ENCODE assay signal across 8 mouse cellular contexts in the genomic region with DNA sequence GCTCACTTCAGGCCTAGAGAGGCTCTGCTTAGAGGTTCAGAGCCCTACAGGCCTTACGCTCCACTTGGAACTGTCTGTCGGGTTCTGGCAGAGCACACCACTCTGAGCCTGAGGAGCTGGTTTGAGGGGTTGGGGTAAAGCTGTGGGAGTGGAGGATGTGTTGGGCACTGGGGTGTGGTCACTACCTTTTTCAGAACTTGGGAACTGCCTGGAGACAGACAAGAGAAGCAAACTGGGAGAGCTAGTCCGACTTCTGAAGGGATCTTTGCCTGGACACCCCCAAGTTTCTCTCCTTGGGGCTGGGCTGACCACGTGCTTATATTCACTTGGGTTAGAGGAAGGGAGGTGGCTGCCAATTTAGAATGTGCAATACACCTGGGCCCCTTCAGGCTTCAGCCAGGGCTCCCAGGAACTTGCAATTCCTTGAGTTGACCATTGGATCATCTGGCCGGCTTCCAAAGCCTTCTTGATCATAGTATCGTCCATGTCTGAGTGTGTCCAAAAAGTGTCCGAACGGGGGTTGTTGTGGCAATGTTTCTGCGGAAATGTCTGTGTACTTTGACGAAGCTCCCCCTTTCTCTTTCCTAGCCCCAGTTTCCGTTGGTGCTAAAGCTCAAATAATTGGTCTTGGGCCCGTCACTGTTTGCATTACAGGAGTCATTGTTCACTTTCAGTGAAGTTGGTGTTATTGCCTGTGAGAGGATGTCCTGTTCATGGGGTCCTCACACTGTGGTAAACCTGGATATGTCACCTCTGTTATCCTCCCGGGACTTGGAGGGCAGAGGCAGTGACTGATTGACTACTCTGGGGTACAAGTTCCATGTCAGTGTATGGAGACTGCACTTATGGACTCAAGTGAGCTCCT. TPM values are rescaled to one million over a fixed set of nuclear protein-coding genes. Genes with fewer than 3 reads are reported as not detected.
DNase-seq lines count a peak whose midpoint lies in the region; ATAC-seq and TF ChIP-seq lines count a peak whose summit lies in the region.

No protein-coding gene starts in this region.

- peak; percentile 51 for DNase-seq in urinary bladder, postnatal 25 days (ENCODE audit: low spot score)
- DNase-seq in urinary bladder, adult 2 months (ENCODE audit: low spot score): no peak
- DNase-seq in kidney, postnatal 10 days: peak; percentile 73
- no peak for DNase-seq in right cerebral cortex, postnatal 14 days
- DNase-seq in left cerebral cortex, postnatal 4 days: no peak
- no peak for DNase-seq in yolk sac, embryonic 10.5 days (ENCODE audit: low spot score)

- peak overlapping the region; percentile 97 for H3K9ac ChIP-seq in heart, embryonic 12.5 days

- H3ac ChIP-seq in myocyte (ENCODE audit: control insufficient read depth, insufficient read length): peak overlapping the region; percentile 71

- ATAC-seq in heart, embryonic 12.5 days (ENCODE audit: insufficient number of reproducible peaks, low FRiP score): no peak

- TF ChIP-seq POLR2A in myocyte (IDR thresholded peaks at IDR 0.05; ENCODE audit: insufficient read length, low read depth): no peak

- H3K27ac ChIP-seq in heart, embryonic 12.5 days (ENCODE audit: poor library complexity, severe bottlenecking): peak overlapping the region; percentile 95

- no peaks in the 10 kb centered on the region for H3K27me3 ChIP-seq in heart, embryonic 12.5 days (replicated peaks)
- no peaks in the 10 kb centered on the region for H3K27me3 ChIP-seq in myocyte (ENCODE audit: control insufficient read depth, insufficient read depth, insufficient read length)

- H3K9me3 ChIP-seq in heart, embryonic 12.5 days (replicated peaks): no peaks in the 10 kb centered on the region

- intact Hi-C loops in left cerebral cortex, postnatal 4 days (cut with DNase I): no loop called here

- 66% methylated on average over 13 of the region's 13 CpGs for WGBS in heart, embryonic 12.5 days

- peaks cover 77% of the 10 kb centered on the region for H3K79me2 ChIP-seq in myocyte (ENCODE audit: control insufficient read depth, insufficient read depth)

- H3K36me3 ChIP-seq in heart, embryonic 12.5 days: no peaks in the 10 kb centered on the region
- no peaks in the 10 kb centered on the region for H3K36me3 ChIP-seq in myocyte (ENCODE audit: control insufficient read depth, insufficient read depth)

- peak overlapping the region; percentile 71 for H3K4me2 ChIP-seq in heart, embryonic 12.5 days
- peak overlapping the region; percentile 100 for H3K4me2 ChIP-seq in myocyte (ENCODE audit: low read depth)

- H3K4me1 ChIP-seq in heart, embryonic 12.5 days (replicated peaks): peaks cover 80% of the 10 kb centered on the region

- H3K4me3 ChIP-seq in heart, embryonic 12.5 days: peak overlapping the region; percentile 90
- peak overlapping the region; percentile 92 for H3K4me3 ChIP-seq in myocyte

TF ChIP-seq in myocyte, 11 proteins besides CTCF, POLR2A, EP300 and RAD21:
- TF ChIP-seq CEBPB (IDR thresholded peaks at IDR 0.05; ENCODE audit: insufficient read depth, poor library complexity, severe bottlenecking) (no peak), TCF12 (IDR thresholded peaks at IDR 0.05; ENCODE audit: insufficient read depth, poor library complexity, severe bottlenecking) (no peak), MYOG (IDR thresholded peaks at IDR 0.05; ENCODE audit: control insufficient read depth in 1 of 3, insufficient read depth in 1 of 3, insufficient read length in 2 of 3, low read depth in 2 of 3) (no peak), MYOD1 (IDR thresholded peaks at IDR 0.05; ENCODE audit: control insufficient read depth in 1 of 3, insufficient read length in 2 of 3, low read depth in 2 of 3) (no peak), USF1 (IDR thresholded peaks at IDR 0.05; ENCODE audit: low read depth) (peak; percentile 23), REST (IDR thresholded peaks at IDR 0.05; ENCODE audit: insufficient read depth, insufficient read length) (no peak), TCF3 (IDR thresholded peaks at IDR 0.05; ENCODE audit: insufficient read length, low read depth) (no peak), E2F4 (IDR thresholded peaks at IDR 0.05; ENCODE audit: insufficient read depth) (no peak)

RNA-seq across cellular contexts. Expression of a gene that starts 3.0 kb away (rescaled TPM):
- polyA plus RNA-seq in urinary bladder, adult 2 months (2012; rRNA removed): 126 and 168 TPM in 2 replicates
- 26.0 and 27.1 TPM in 2 replicates for polyA plus RNA-seq in heart, embryonic 12.5 days (2016; fragmentation: Nextera tagmentation; extraction: Ambion mirVana)
- polyA plus RNA-seq in myocyte (2012; fragmentation: generic; extraction: Trizol): 93.3 TPM
- 10 to 100 TPM; 14.0 to 18.5 TPM for total RNA-seq in left cerebral cortex, postnatal 4 days (2021)

RNA-seq across cellular contexts. Expression of a gene that starts 25.3 kb away (rescaled TPM):
- 398 and 489 TPM in 2 replicates for polyA plus RNA-seq in urinary bladder, adult 2 months (2012; rRNA removed)
- 281 and 282 TPM in 2 replicates for polyA plus RNA-seq in heart, embryonic 12.5 days (2016; fragmentation: Nextera tagmentation; extraction: Ambion mirVana)
- 896 TPM for polyA plus RNA-seq in myocyte (2012; fragmentation: generic; extraction: Trizol)
- 100 to 1,000 TPM; 385 to 398 TPM for total RNA-seq in left cerebral cortex, postnatal 4 days (2021)

RNA-seq across cellular contexts. Expression of a gene that starts 38.5 kb away (rescaled TPM):
- polyA plus RNA-seq in urinary bladder, adult 2 months (2012; rRNA removed): 21.8 and 24.1 TPM in 2 replicates
- 17.1 and 19.4 TPM in 2 replicates for polyA plus RNA-seq in heart, embryonic 12.5 days (2016; fragmentation: Nextera tagmentation; extraction: Ambion mirVana)
- polyA plus RNA-seq in myocyte (2012; fragmentation: generic; extraction: Trizol): 24.9 TPM
- total RNA-seq in left cerebral cortex, postnatal 4 days (2021): 10 to 100 TPM; 17.5 to 20.0 TPM

RNA-seq across cellular contexts. Expression of a gene that starts 50.4 kb away (rescaled TPM):
- 29.9 and 47.6 TPM in 2 replicates for polyA plus RNA-seq in urinary bladder, adult 2 months (2012; rRNA removed)
- 106 and 115 TPM in 2 replicates for polyA plus RNA-seq in heart, embryonic 12.5 days (2016; fragmentation: Nextera tagmentation; extraction: Ambion mirVana)
- polyA plus RNA-seq in myocyte (2012; fragmentation: generic; extraction: Trizol): 81.5 TPM
- 10 to 100 TPM; 75.4 to 79.6 TPM for total RNA-seq in left cerebral cortex, postnatal 4 days (2021)

Comparison
In these comparisons a context has a peak if more than half of its experiments do, and no peak if none do; other contexts are left out.
1. DNase-seq: peak in urinary bladder, postnatal 25 days (single experiment) and kidney, postnatal 10 days (single experiment); none in urinary bladder, adult 2 months (single experiment), right cerebral cortex, postnatal 14 days (single experiment), left cerebral cortex, postnatal 4 days (single experiment) and yolk sac, embryonic 10.5 days (single experiment).